Mouse (Mus musculus) testis, adult 2 months (tissue): Measurements from ENCODE around the gene Vti1a.

Experiments used
- CTCF ChIP-seq: fragments of 200-500 bp; IDR thresholded peaks from 2 replicates; pipeline ENCODE4 v1.5.1; 2012; ENCODE audit warnings: low read depth, mild to moderate bottlenecking, inconsistent platforms, low read length, moderate library complexity; ENCODE audit not compliant: control insufficient read depth, insufficient read depth, insufficient replicate concordance
- POLR2A ChIP-seq: fragments of 200-500 bp; IDR thresholded peaks from 2 replicates; pipeline ENCODE4 v1.6.1; 2012; ENCODE audit warnings: low read depth, mild to moderate bottlenecking, inconsistent platforms, low read length, moderate library complexity; ENCODE audit not compliant: control insufficient read depth

DNA sequence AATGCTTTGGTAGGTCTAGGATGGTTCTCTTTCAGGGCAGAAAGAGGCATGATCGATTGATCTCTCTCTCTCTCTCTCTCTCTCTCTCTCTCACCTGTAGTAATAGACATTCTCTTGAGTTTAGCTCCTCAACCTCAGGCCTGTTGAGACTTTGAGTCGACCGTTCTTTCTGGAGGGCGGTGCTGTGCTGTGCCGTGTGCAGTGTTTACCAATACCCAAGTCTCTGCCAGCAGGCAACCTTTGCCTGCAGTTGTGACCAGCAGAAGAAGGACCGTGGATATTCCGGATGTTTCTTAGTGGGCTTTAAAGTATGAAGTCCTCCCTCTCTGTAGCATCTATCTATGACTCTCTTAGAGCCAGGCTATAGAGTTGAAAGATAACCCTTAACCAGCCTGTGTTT, 26.3 kb downstream of the Vti1a start:
- no peak for TF ChIP-seq CTCF
- no peak for TF ChIP-seq POLR2A
